Mouse (Mus musculus) Patski (cell line): ENCODE results near the gene Scn5a. TPM values are rescaled to one million over a fixed set of nuclear protein-coding genes. Genes with fewer than 3 reads are reported as not detected.
A peak's percentile ranks its signal among the peaks of the same experiment; 100 is the strongest.

Experiments
- ATAC-seq: fragments of 100-300 bp; one replicate; pipeline ENCODE4 v1.8.0; 2021
- CTCF ChIA-PET: fragments of 350-600 bp; sonication (Branson Sonifier 250); formaldehyde crosslinking; loops from one replicate; lab custom pipeline; 2022; ENCODE audit warnings: inconsistent platforms; lab: Charles Lee
- POLR2A ChIA-PET: fragments of 350-600 bp; sonication (Branson Sonifier 250); formaldehyde crosslinking; loops from one replicate; lab custom pipeline; 2022; ENCODE audit warnings: antibody characterized with exemption, inconsistent platforms; lab: Charles Lee
- DNase-seq: peaks from one replicate; pipeline ENCODE4 v3.0.0-alpha.2; 2011; ENCODE audit warnings: low read depth, low spot score
- H3K27me3 ChIP-seq: fragments of 371-371 bp; one replicate; pipeline ENCODE4 v1.5.1; 2021
- CTCF ChIP-seq: fragments of 100-300 bp; IDR thresholded peaks from one replicate; pipeline ENCODE4 v1.5.1; 2021
- in situ Hi-C: fragments of 300-500 bp; cut with MboI; formaldehyde crosslinking; loops from 3 replicates; pipeline ENCODE4 v1.11.1; 2018; ENCODE audit warnings: low pct_unique_long_range_greater_than_20kb, mixed read lengths
- polyA plus RNA-seq: library from polyadenylated mRNA; unstranded; gene quantifications from one replicate; pipeline ENCODE4 v1.2.3, GENCODE M21; 2021

Gene Scn5a
- polyA plus RNA-seq, 1 experiment from 2014 or later: 11.9 TPM

- TF ChIP-seq CTCF: no peak
- ATAC-seq (no peak), DNase-seq (no peak)
- H3K27me3 ChIP-seq: no peaks in the 10 kb centered on the region
- CTCF ChIA-PET: interaction anchor here (1.7 kb wide), 1 partner anchor 9 kb away, joined by 4 read pairs; no protein-coding TSS in a partner anchor
- in situ Hi-C loops: no loop called here
- POLR2A ChIA-PET: no interaction called here
These were observed 31.7 kb downstream of the Scn5a start for GRCm38 (mm10) chr9:119547128-119547527.

DNA sequence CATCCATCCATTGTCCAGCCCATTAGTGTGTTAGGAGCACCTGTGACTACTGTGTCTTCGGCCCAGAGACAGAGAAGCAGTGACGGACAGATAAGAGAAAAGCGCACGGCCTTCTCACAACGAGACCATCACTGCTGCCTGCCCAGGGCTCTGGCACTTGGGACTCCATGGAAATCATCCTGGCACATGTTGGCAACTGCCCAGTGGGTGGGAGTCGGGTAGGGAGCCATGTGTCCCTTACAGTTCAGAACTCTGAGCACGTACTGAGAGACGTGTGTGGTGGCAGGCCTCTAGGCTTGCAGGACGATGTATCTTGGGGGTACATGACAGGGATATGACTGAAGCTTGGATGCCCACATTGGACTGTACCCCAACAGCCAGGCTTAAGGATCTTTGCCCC lies 38.1 kb downstream of the Scn5a start:
- no peaks in the 10 kb centered on the region for H3K27me3 ChIP-seq
- ChIA-PET CTCF (no interaction called here), POLR2A (no interaction called here)
- ATAC-seq (no peak), DNase-seq (no peak)
- in situ Hi-C loops: no loop called here
- TF ChIP-seq CTCF: no peak

GRCm38 (mm10) chr9:119537823-119538222 lies 41.0 kb downstream of the Scn5a start:
- POLR2A ChIA-PET: no interaction called here
- DNase-seq (no peak), ATAC-seq (no peak)
- no peaks in the 10 kb centered on the region for H3K27me3 ChIP-seq
- CTCF ChIA-PET: interaction anchor here (1.4 kb wide), 1 partner anchor 9 kb away, joined by 4 read pairs; no protein-coding TSS in a partner anchor
- no peak for TF ChIP-seq CTCF
- in situ Hi-C loops: no loop called here

DNA sequence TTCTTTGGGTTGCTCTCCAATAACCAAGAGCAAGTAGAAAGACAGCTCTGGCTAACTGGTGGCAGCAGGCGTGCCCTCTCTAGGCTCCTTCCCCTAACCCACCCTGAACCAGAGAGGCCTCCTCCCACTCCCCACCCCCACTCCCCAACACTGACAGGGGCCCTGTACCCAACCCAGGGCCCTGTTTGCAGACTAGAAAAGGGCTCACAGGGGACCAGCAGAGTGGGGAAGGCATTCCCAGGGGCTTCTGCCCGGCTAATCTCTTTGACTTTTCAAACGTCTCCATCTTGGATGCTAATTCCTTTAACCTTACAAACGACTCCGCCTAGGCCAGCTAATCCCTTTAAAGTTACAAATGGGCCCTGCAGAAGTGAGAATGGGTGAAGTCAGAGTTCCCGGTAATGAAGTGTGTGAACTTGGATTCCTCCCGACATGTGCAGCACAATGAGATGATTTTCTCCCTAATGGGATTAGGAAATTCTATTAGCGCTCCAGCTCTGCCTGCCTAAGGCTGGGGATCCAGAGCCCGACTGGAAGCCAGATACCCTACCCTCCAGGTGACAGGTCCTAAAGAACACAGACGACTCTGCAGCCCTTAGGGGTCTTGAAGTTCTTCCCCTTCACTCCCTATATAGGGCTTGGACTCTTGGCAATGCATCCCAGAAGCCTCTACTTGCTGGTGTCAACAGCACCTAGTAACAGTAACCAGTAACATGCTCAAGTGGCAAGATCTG lies 47.0 kb downstream of the Scn5a start:
- TF ChIP-seq CTCF: no peak
- ChIA-PET POLR2A (interaction anchor here (0.6 kb wide), 1 partner anchor 27 kb away, joined by 3 read pairs; no protein-coding TSS in a partner anchor), CTCF (no interaction called here)
- ATAC-seq: no peak
- in situ Hi-C loops: no loop called here
- no peaks in the 10 kb centered on the region for H3K27me3 ChIP-seq
- DNase-seq: no peak

- DNase-seq: no peak
- CTCF ChIA-PET: interaction anchor here (1.4 kb wide), 1 partner anchor 34 kb away, joined by 5 read pairs; no protein-coding TSS in a partner anchor
- POLR2A ChIA-PET: interaction anchor here (0.7 kb wide), 1 partner anchor 36 kb away, joined by 4 read pairs; no protein-coding TSS in a partner anchor
- no peak for TF ChIP-seq CTCF
- in situ Hi-C loops: no loop called here
- ATAC-seq: no peak
- H3K27me3 ChIP-seq: no peaks in the 10 kb centered on the region
These were observed 54.3 kb downstream of the Scn5a start for GRCm38 (mm10) chr9:119524511-119524910.

DNA sequence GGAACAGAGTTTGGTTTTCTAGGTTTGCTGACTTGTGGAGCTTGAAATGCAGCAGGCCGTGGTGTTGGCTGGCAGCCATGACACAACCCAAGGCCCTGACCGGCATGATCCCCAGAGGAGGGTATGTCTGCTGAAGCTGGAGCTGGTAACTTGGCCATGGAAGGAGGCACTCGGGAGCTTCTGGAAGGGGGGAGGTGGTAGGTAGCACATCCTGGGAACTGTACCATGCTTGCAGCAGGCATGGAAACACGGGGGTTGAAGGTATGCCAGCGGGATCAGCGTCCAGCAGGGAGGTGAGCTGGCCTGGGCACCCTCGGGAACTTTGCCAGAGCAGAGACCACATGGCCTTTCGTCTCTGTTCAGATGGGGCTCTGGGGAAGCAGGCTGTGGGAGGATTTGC lies 55.5 kb downstream of the Scn5a start:
- peak; percentile 68 for ATAC-seq
- CTCF ChIA-PET: interaction anchor here (1.0 to 1.4 kb wide), 3 partner anchors 11 to 35 kb away, joined by 3 to 5 read pairs (median 3); no protein-coding TSS in a partner anchor
- no peak for TF ChIP-seq CTCF
- POLR2A ChIA-PET: no interaction called here
- DNase-seq: peak; percentile 83
- in situ Hi-C loops: no loop called here
- no peaks in the 10 kb centered on the region for H3K27me3 ChIP-seq

DNA sequence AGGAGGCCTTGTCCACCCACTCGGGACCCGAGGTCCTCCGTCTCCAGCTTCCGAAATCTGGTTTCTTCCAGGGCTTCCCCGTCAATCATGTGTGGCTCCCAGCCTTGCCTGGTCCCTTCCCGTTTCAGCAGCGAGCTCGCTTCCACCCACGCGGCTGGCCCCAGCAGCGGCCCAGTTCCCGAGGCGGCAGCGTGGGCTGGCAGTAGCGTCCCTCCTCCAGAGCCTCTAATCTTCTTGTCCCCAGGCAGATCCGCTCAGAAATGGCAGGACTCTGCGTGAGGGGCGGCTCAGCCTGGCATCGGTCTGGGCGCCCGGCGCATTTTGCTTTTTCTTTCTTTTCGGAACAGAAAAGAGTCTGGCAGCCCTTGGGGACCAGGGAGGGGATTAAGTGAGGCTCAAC lies 59.7 kb downstream of the Scn5a start:
- POLR2A ChIA-PET: no interaction called here
- in situ Hi-C loops: no loop called here
- no peak for DNase-seq
- CTCF ChIA-PET: interaction anchor here (1.0 kb wide), 1 partner anchor 19 kb away, joined by 3 read pairs; no protein-coding TSS in a partner anchor
- no peaks in the 10 kb centered on the region for H3K27me3 ChIP-seq
- no peak for TF ChIP-seq CTCF
- ATAC-seq: no peak

GRCm38 (mm10) chr9:119518177-119518576 lies 60.6 kb downstream of the Scn5a start:
- H3K27me3 ChIP-seq: no peaks in the 10 kb centered on the region
- in situ Hi-C loops: no loop called here
- CTCF ChIA-PET: no interaction called here
- TF ChIP-seq CTCF: no peak
- ATAC-seq: no peak
- POLR2A ChIA-PET: no interaction called here
- DNase-seq: no peak

DNA sequence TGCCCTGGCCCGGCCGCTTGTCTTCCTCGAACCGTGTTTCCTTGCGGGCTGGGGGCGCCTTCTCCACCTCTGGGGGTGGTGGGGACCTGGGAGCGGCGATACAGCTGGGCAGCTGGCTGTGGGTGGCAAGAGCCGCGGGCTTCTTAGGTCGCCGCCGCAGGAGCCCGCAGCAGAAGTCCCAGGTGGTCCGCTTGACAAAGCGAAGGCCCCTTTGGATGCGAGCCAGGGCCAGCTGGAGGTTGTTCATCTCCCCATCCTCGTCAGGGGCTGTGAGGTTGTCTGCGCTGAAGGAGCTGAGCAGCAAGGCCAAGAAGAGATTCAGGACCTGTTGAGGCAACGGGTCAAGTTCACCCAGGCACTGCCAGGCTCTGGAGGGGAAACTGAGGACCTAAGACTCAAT lies 61.3 kb downstream of the Scn5a start:
- POLR2A ChIA-PET: no interaction called here
- in situ Hi-C loops: no loop called here
- no peaks in the 10 kb centered on the region for H3K27me3 ChIP-seq
- CTCF ChIA-PET: no interaction called here
- no peak for ATAC-seq
- no peak for TF ChIP-seq CTCF
- no peak for DNase-seq

- in situ Hi-C loops: no loop called here
- ATAC-seq (no peak), DNase-seq (no peak)
- POLR2A ChIA-PET: no interaction called here
- CTCF ChIA-PET: no interaction called here
- H3K27me3 ChIP-seq: no peaks in the 10 kb centered on the region
- no peak for TF ChIP-seq CTCF
These were observed 62.0 kb downstream of the Scn5a start for GRCm38 (mm10) chr9:119516815-119517214.

- ATAC-seq (no peak), DNase-seq (no peak)
- H3K27me3 ChIP-seq: no peaks in the 10 kb centered on the region
- in situ Hi-C loops: no loop called here
- ChIA-PET CTCF (no interaction called here), POLR2A (no interaction called here)
- no peak for TF ChIP-seq CTCF
These were observed 63.4 kb downstream of the Scn5a start for GRCm38 (mm10) chr9:119515454-119515853.
